Mouse (Mus musculus) MEL (cell line): ENCODE data around the gene Kctd2. TPM values are rescaled to one million over a fixed set of nuclear protein-coding genes. Genes with fewer than 3 reads are reported as not detected.
A peak's percentile ranks its signal among the peaks of the same experiment; 100 is the strongest.

Experiments used
- DNase-seq: peaks from one replicate; pipeline ENCODE4 v3.0.0; 2011; ENCODE audit warnings: low read depth, low spot score
- H3K27ac ChIP-seq: 2 replicates; pipeline ENCODE4 v1.5.1; 2012; ENCODE audit warnings: low read depth, mild to moderate bottlenecking, control low read depth, low read length, moderate library complexity; ENCODE audit not compliant: control insufficient read depth
- H3K27me3 ChIP-seq, 2 experiments: fragments of 150-350 bp in 1 of 2; sonication (generic) in 1 of 2; 2 replicates each; pipeline ENCODE4 v1.6.1; 2012; ENCODE audit warnings: low read length in 2 of 2, mild to moderate bottlenecking in 2 of 2, improper control_type of control experiment in 1 of 2, moderate library complexity in 1 of 2; ENCODE audit not compliant: insufficient read depth in 2 of 2, control insufficient read depth in 1 of 2
- H3K36me3 ChIP-seq, 2 experiments: 2 replicates each; pipeline ENCODE4 v1.6.1; 2012 to 2014; ENCODE audit warnings: low read length in 2 of 2, improper control_type of control experiment in 1 of 2, inconsistent platforms in 1 of 2, mild to moderate bottlenecking in 1 of 2; ENCODE audit not compliant: insufficient read depth in 2 of 2, control insufficient read depth in 1 of 2
- H3K4me1 ChIP-seq, 2 experiments: fragments of 150-350 bp in 1 of 2; sonication (generic) in 1 of 2; 2 replicates each; pipeline ENCODE4 v1.6.1; 2012; ENCODE audit warnings: low read length in 2 of 2, improper control_type of control experiment in 1 of 2, mild to moderate bottlenecking in 1 of 2; ENCODE audit not compliant: insufficient read depth in 2 of 2, control insufficient read depth in 1 of 2
- H3K4me3 ChIP-seq, 2 experiments: fragments of 150-350 bp in 1 of 2; sonication (generic) in 1 of 2; 2 replicates each; pipeline ENCODE4 v1.5.1; 2012; ENCODE audit warnings: low read depth in 2 of 2, low read length in 2 of 2, mild to moderate bottlenecking in 2 of 2, moderate library complexity in 2 of 2, control low read depth in 1 of 2, improper control_type of control experiment in 1 of 2; ENCODE audit not compliant: control insufficient read depth in 1 of 2, insufficient read depth in 1 of 2
- H3K79me2 ChIP-seq: 2 replicates; pipeline ENCODE4 v1.6.1; 2012; ENCODE audit warnings: mild to moderate bottlenecking, low read length, moderate library complexity; ENCODE audit not compliant: control insufficient read depth, poor library complexity, insufficient read depth
- H3K9ac ChIP-seq: 2 replicates; pipeline ENCODE4 v1.6.1; 2012; ENCODE audit warnings: low read depth, mild to moderate bottlenecking, control low read depth, low read length, moderate library complexity; ENCODE audit not compliant: control insufficient read depth, poor library complexity, severe bottlenecking
- H3K9me3 ChIP-seq: fragments of 150-350 bp; sonication (generic); replicated peaks from 2 replicates; pipeline ENCODE4 v1.6.1; 2012; ENCODE audit warnings: mild to moderate bottlenecking, low read length, improper control_type of control experiment, moderate library complexity; ENCODE audit not compliant: insufficient read depth
- CTCF ChIP-seq, 3 experiments: IDR thresholded peaks in 2 of 3; conservative IDR thresholded peaks in 1 of 3; 2 replicates each; pipeline ENCODE4 v1.5.1; 2011 to 2012; ENCODE audit warnings: low read length in 3 of 3, low read depth in 2 of 3, mild to moderate bottlenecking in 2 of 3, improper control_type of control experiment in 1 of 3, inconsistent platforms in 1 of 3, mixed read lengths in 1 of 3, moderate library complexity in 1 of 3; ENCODE audit not compliant: control insufficient read depth in 1 of 3, insufficient read depth in 1 of 3, poor library complexity in 1 of 3, severe bottlenecking in 1 of 3
- ETS1 ChIP-seq: IDR thresholded peaks from 2 replicates; pipeline ENCODE4 v1.6.1; 2012; ENCODE audit warnings: low read depth, mild to moderate bottlenecking, inconsistent platforms, low read length, improper control_type of control experiment, moderate library complexity
- KAT2A ChIP-seq: conservative IDR thresholded peaks from 2 replicates; pipeline ENCODE4 v1.6.1; 2012; ENCODE audit warnings: low read depth, low read length, improper control_type of control experiment, inconsistent platforms
- MXI1 ChIP-seq: IDR thresholded peaks from 2 replicates; pipeline ENCODE4 v1.6.1; 2011; ENCODE audit warnings: mild to moderate bottlenecking, low read depth, low read length, improper control_type of control experiment
- POLR2A ChIP-seq, 2 experiments: IDR thresholded peaks; 2 replicates each; pipeline ENCODE4 v1.6.1; 2011 to 2012; ENCODE audit warnings: low read length in 2 of 2, mild to moderate bottlenecking in 2 of 2, control low read depth in 1 of 2, improper control_type of control experiment in 1 of 2, low read depth in 1 of 2, moderate library complexity in 1 of 2; ENCODE audit not compliant: control insufficient read depth in 1 of 2, insufficient read depth in 1 of 2, poor library complexity in 1 of 2
- TBP ChIP-seq: IDR thresholded peaks from 2 replicates; pipeline ENCODE4 v1.8.0; 2011; ENCODE audit warnings: low read depth, low read length, improper control_type of control experiment
- UBTF ChIP-seq: IDR thresholded peaks from 2 replicates; pipeline ENCODE4 v1.6.1; 2012; ENCODE audit warnings: low read depth, mild to moderate bottlenecking, inconsistent platforms, low read length, improper control_type of control experiment, moderate library complexity, borderline replicate concordance; ENCODE audit not compliant: insufficient read depth
- ZKSCAN1 ChIP-seq: IDR thresholded peaks from 2 replicates; pipeline ENCODE4 v1.6.1; 2012; ENCODE audit warnings: low read depth, mild to moderate bottlenecking, inconsistent platforms, low read length, improper control_type of control experiment, moderate library complexity
- ZMIZ1 ChIP-seq: IDR thresholded peaks from 2 replicates; pipeline ENCODE4 v1.6.1; 2012; ENCODE audit warnings: low read depth, mild to moderate bottlenecking, inconsistent platforms, low read length, improper control_type of control experiment, moderate library complexity
- polyA plus RNA-seq, 2 experiments: library from polyadenylated mRNA; stranded (reverse) in 1 of 2; unstranded in 1 of 2; fragments of >175 nt in 1 of 2; fragments of >200 nt in 1 of 2; gene quantifications; 2 replicates each; pipeline versions ENCODE4 v1.2.1 to v1.2.4; 2012; ENCODE audit warnings: low replicate concordance in 2 of 2, low read depth in 1 of 2; ENCODE audit not compliant: insufficient read length in 2 of 2, insufficient read depth in 1 of 2, missing spikeins in 1 of 2
- total RNA-seq: library from RNA; depleted of rRNA; stranded (reverse); fragments of 300-350 nt; gene quantifications from 2 replicates; pipeline ENCODE4 v1.2.3, GENCODE M21; 2012

Kctd2 gene
- total and polyA plus RNA-seq, 3 experiments = 13.2 to 20.6 TPM; not detected in 1

GRCm38 (mm10) chr11:115406858-115407401, 13.0 kb upstream of the Kctd2 start:
- TF ChIP-seq POLR2A (IDR thresholded peaks at IDR 0.05; ENCODE audit: control insufficient read depth in 1 of 2, insufficient read depth in 1 of 2, low read depth in 1 of 2, low read length in 2 of 2, poor library complexity in 1 of 2) (no peak), TBP (peak; percentile 63; the same call in 1 of the 2 replicates)
- TF ChIP-seq, all 39 proteins: peak for 1
- DNase-seq = no peak
- Histone ChIP-seq H3K9me3 (no peaks in the 10 kb centered on the region), H3K36me3 (peaks cover 0 to 25% of the 10 kb centered on the region in 2 experiments; a peak in 2 of 4 replicates), H3K4me1 (peaks cover 2 to 34% of the 10 kb centered on the region in 2 experiments; a peak in 3 of 4 replicates), H3K27ac (no peak overlapping the region), H3K27me3 (no peaks in the 10 kb centered on the region), H3K9ac (no peak overlapping the region), H3K4me3 (no peak overlapping the region), H3K79me2 (peaks cover 10% of the 10 kb centered on the region)

GRCm38 (mm10) chr11:115408266-115408920, 11.5 kb upstream of the Kctd2 start:
- no peak for DNase-seq
- H3K27me3 ChIP-seq = no peaks in the 10 kb centered on the region
- no peak overlapping the region for H3K9ac ChIP-seq
- peaks cover 11% of the 10 kb centered on the region for H3K79me2 ChIP-seq
- H3K4me3 ChIP-seq = no peak overlapping the region
- TF ChIP-seq CTCF (IDR thresholded peaks at IDR 0.05 in 2 of 3, conservative IDR thresholded peaks at IDR 0.05 in 1 of 3; ENCODE audit: control insufficient read depth in 1 of 3, insufficient read depth in 1 of 3, low read depth in 2 of 3, low read length in 3 of 3, poor library complexity in 1 of 3, severe bottlenecking in 1 of 3) (peak in 2 of 3 experiments; percentile 8 to 28; a peak in 1 of 6 replicates), TBP (peak; percentile 75), UBTF (no peak), ZKSCAN1 (no peak), ZMIZ1 (no peak)
- peaks cover 0 to 19% of the 10 kb centered on the region in 2 experiments; a peak in 2 of 4 replicates for H3K36me3 ChIP-seq
- peaks cover 2 to 24% of the 10 kb centered on the region in 2 experiments; a peak in 3 of 4 replicates for H3K4me1 ChIP-seq
- H3K27ac ChIP-seq = no peak overlapping the region
- no peaks in the 10 kb centered on the region for H3K9me3 ChIP-seq

- Histone ChIP-seq H3K9ac (no peak overlapping the region), H3K27ac (no peak overlapping the region), H3K36me3 (peaks cover 0 to 19% of the 10 kb centered on the region in 2 experiments; a peak in 2 of 4 replicates), H3K4me1 (peaks cover 0 to 19% of the 10 kb centered on the region in 2 experiments; a peak in 3 of 4 replicates), H3K79me2 (peaks cover 6% of the 10 kb centered on the region), H3K9me3 (no peaks in the 10 kb centered on the region), H3K27me3 (no peaks in the 10 kb centered on the region), H3K4me3 (no peak overlapping the region)
- DNase-seq = no peak
- no peak for TF ChIP-seq ETS1
- no peak for TF ChIP-seq MXI1
- no peak for TF ChIP-seq KAT2A
These were observed 10.4 kb upstream of the Kctd2 start for GRCm38 (mm10) chr11:115409556-115409955.
